Mouse (Mus musculus) cerebellum, adult 2 months (tissue): ENCODE measurements around the gene Tmem131.

Experiments
- CTCF ChIP-seq: fragments of 200-500 bp; IDR thresholded peaks from 2 replicates; pipeline ENCODE4 v1.5.1; 2011; ENCODE audit warnings: low read depth, mild to moderate bottlenecking, control low read depth, low read length, moderate library complexity, borderline replicate concordance; ENCODE audit not compliant: insufficient read depth
- POLR2A ChIP-seq: fragments of 200-500 bp; IDR thresholded peaks from 2 replicates; pipeline ENCODE4 v1.6.1; 2011; ENCODE audit warnings: low read length, control low read depth, borderline replicate concordance; ENCODE audit not compliant: insufficient read depth

- TF ChIP-seq CTCF (no peak), POLR2A (no peak)
Observed at GRCm38 (mm10) chr1:36889016-36889415, 54.5 kb downstream of the Tmem131 start.
